Mouse (Mus musculus): ENCODE data around the gene Vipr2.

Gene Vipr2

GRCm38 (mm10) chr12:116156792-116157532, 79.4 kb downstream of the Vipr2 start:
- DNase-seq (ENCODE audit: low read depth): no peak

GRCm38 (mm10) chr12:116159223-116159622, 81.7 kb downstream of the Vipr2 start:
- no peak for DNase-seq (ENCODE audit: low read depth)

- no peak for DNase-seq (ENCODE audit: low read depth)
Measured at GRCm38 (mm10) chr12:116159695-116160094, 82.2 kb downstream of the Vipr2 start.

GRCm38 (mm10) chr12:116165368-116165767, 87.8 kb downstream of the Vipr2 start:
- no peak for DNase-seq (ENCODE audit: low read depth)

- no peak for DNase-seq (ENCODE audit: low read depth)
Measured at GRCm38 (mm10) chr12:116169666-116170065, 92.1 kb downstream of the Vipr2 start.

- DNase-seq (ENCODE audit: low read depth): peak; percentile 41
Measured at GRCm38 (mm10) chr12:116176930-116177329, 99.4 kb downstream of the Vipr2 start.

GRCm38 (mm10) chr12:116181436-116182050, 104.0 kb downstream of the Vipr2 start:
- no peak for DNase-seq (ENCODE audit: low read depth)

- no peak for DNase-seq (ENCODE audit: low read depth)
Measured at GRCm38 (mm10) chr12:116182376-116182775, 104.8 kb downstream of the Vipr2 start.

GRCm38 (mm10) chr12:116183212-116183935, 105.8 kb downstream of the Vipr2 start:
- no peak for DNase-seq (ENCODE audit: low read depth)

- no peak for DNase-seq (ENCODE audit: low read depth)
Measured at GRCm38 (mm10) chr12:116193952-116194351, 116.4 kb downstream of the Vipr2 start.

GRCm38 (mm10) chr12:116194641-116195040, 117.1 kb downstream of the Vipr2 start:
- DNase-seq (ENCODE audit: low read depth): no peak
